Mouse (Mus musculus): ENCODE data around the gene Gm26566.
A peak's percentile ranks its signal among the peaks of the same experiment; 100 is the strongest.

The Gm26566 gene

DNA sequence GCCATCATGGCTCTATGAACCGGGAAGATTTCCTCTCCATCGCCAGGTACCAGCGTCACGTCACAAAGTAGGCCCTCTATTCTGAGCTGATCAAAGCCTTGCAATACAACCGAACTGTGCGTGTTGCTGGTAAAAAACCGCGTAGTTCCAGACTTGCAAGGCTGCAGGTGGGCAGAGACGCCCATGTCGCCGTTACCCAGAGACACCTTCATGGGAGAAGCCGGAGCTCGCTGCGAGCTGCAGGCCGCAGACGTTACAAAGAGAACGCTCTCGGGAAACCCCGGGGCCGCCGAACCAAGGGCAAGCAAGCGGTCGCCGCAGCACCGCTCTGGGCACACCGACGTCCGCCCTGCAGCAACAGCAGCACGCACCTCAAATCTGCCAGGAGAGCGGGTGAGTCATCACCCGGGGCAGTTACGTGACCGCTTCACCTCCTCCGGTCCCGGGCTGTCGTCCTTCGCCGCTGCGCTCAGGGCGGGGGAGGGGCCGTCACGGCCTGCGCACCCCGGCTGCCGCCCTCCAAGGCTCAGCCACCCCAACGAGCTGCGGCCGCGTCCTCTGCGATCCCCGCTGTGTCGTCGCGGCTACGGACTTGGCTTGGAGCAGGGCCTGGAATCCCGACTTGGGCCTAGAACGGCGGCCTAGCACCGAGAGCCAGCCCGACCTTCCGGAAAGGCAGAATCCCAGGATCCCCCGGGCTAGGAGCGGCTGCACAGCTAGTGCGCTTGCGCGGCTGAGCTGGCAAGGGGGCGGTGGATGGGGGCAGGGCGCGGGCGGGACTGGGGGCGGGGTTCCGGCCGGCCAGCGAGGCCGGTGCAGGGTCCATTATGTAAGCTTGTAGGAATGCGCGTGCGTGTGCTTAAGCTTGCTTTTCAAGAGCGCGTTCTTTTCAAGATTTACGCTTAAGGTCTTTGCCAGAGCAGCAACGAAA is at the start of gene Gm26566, which contains the start of gene Klhl9:
Gene Gm26566 (plus strand): TSS at position 15 of the 931 bp plus-strand sequence.
Gene Klhl9 (minus strand): TSS at position 675 of the 931 bp plus-strand sequence.
- peak; percentile 43 for DNase-seq (ENCODE audit: extremely low read depth, low read depth, low spot score)

- no peak for DNase-seq (ENCODE audit: extremely low read depth, low read depth, low spot score)
These were observed 44.8 kb upstream of the Gm26566 start, which contains the start of gene Ifna16 for GRCm38 (mm10) chr4:88676824-88677223. Ifna16 (minus strand) TSS chr4:88676924.

DNA sequence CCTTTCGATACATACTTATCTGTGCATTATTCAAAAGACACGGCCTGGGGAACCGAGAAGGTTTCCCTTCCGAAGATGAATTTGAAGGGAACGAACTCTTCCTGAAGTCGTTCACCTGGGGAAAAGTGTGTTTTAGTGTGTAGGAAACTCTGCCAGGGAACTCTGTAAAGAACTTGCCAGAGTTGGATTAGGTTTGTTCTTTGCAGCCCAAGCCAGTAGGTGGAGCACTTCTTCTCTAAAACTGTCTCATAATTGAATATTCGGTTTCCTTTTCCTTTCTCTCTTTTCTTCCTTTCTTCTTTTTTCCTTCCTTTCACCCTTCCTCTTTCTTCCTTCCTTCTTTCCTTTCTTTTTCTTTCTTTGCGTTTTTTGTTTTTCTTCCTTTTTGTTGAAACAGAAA is 41.2 kb upstream of the Gm26566 start:
- no peak for DNase-seq (ENCODE audit: extremely low read depth, low read depth, low spot score)

DNA sequence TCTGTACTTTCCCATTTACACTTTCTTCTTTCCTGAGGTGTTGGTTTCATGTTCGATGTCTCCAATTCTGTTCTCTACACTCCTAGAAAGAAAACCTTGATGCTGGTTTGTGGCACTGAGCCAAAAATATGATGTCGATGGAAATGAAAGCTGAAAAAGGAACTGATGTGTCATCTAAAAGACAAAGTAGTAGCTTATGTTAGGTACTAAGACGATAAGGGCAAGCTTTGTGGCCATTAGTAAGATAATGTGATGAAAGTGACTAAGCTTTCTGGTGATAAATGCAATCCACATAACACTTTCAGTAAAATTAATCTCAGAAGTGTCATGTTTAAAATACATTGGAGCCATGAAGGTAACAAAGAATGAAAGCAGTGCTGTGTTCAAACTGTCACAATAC is 40.3 kb upstream of the Gm26566 start:
- DNase-seq (ENCODE audit: extremely low read depth, low read depth, low spot score): no peak

GRCm38 (mm10) chr4:88683812-88684211 is 37.8 kb upstream of the Gm26566 start, which contains the start of gene Ifna2:
Ifna2 (minus strand) TSS chr4:88683912.
- DNase-seq (ENCODE audit: extremely low read depth, low read depth, low spot score): no peak

GRCm38 (mm10) chr4:88691259-88691658 is 30.3 kb upstream of the Gm26566 start, which contains the start of gene Ifnab:
Ifnab (minus strand) TSS chr4:88691359.
- no peak for DNase-seq (ENCODE audit: extremely low read depth, low read depth, low spot score)

DNA sequence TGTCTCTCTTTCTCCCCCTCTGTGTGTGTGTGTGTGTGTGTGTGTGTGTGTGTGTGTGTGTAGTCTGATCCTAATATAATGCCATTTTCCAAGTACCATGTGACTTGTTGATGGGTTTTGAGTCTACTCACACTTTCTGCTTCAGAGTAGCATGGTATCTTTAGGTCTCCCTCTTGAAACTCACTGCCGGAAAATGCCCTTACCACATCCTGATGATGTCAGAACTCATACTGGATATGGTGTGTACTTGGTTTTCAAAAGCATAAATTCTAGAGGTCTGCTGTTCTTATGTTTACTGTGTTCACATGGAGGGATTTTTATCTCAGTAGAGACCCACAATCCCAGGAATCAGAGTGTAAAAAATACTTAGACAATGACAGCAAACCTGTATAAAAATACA is 29.1 kb upstream of the Gm26566 start:
- no peak for DNase-seq (ENCODE audit: extremely low read depth, low read depth, low spot score)

DNA sequence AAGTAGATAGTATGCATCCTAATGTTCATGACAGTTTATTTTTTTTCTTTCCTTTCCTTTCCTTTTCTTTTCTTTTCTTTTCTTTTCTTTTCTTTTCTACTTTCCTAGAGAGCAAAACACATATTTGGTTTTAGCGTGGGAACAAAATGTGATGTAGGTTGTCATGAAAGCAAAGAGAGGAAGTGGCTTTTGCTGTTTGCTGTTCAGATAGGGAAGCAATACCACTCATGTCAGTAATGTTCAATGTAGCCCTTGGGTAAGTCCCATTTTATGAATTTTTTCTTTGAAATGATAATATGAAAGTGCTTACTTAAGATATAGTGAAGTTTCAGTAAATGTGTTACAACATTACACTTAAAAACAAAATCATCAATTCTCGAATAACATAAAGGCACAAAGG is 28.2 kb upstream of the Gm26566 start:
- DNase-seq (ENCODE audit: extremely low read depth, low read depth, low spot score): no peak

DNA sequence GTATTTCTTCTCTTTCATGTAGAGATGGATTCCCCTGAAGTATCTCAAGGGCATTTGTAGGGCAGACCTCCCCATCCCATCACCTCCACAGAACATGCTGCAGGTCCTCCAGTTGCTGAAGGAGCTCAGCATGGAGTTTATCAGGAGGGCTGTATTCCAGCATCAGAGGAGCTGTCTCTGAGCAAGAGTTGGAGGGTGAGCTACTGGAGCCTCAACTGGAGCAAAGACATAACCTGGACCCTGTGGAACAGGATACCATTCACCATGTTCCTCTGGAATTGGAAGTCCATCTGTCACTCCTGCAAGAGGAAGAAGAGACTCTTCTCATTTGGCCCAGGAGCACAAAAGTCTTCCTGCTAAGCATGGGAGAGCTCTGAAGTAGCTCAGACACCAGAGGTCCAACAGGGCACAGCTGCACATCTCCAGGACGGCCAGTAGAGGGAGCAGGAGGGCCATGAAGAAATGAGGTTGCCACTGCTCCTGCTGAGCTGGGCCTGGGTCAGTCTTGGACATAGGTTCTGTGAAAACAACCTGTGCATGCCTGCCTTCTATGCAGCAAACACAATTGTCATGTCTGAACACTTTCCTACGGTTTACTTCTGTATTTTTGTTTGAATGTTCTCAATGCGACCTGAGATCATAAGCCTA is 25.2 kb upstream of the Gm26566 start:
- DNase-seq (ENCODE audit: extremely low read depth, low read depth, low spot score): no peak

GRCm38 (mm10) chr4:88697108-88697507 is 24.5 kb upstream of the Gm26566 start:
- no peak for DNase-seq (ENCODE audit: extremely low read depth, low read depth, low spot score)

DNA sequence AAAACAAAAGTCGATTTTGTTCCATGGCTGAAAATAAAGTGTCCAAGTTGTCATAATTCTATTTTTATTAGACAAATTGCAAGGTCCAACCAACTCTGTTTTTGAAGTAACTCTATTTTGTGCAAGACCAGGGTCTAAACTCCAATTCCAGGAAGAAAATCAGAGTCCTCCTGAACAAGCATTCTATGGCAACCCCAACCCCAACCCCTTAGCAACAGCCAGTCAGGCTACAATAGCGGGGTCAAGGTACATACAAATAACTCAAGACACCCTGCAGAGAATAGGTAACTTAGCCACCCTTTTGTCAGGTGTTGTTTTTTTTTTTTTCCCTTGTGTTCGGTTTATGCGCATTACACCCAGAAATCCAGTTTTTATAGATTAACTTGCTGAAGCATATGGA is 23.9 kb upstream of the Gm26566 start:
- no peak for DNase-seq (ENCODE audit: extremely low read depth, low read depth, low spot score)

GRCm38 (mm10) chr4:88698781-88699180 is 22.8 kb upstream of the Gm26566 start:
- DNase-seq (ENCODE audit: extremely low read depth, low read depth, low spot score): no peak

DNA sequence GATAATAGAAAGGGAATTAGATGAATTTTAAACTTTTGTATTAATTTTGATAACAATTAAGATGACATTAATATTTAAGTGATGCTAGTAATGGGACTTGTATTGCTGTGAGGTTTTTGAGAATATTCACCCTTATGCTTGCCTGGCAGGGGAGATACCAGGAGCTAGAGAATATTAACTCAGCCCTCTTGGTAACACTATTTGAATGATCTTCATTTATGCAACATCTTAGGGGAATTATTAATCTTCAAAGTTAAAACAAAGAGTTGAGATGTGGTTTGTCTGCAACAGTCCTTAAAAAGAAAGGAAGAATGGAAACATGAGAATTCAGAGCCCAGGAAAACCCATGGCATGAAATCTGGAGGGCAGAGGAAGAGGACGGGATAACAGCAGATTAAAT is 22.3 kb upstream of the Gm26566 start:
- no peak for DNase-seq (ENCODE audit: extremely low read depth, low read depth, low spot score)

GRCm38 (mm10) chr4:88705924-88706323 is 15.7 kb upstream of the Gm26566 start:
- DNase-seq (ENCODE audit: extremely low read depth, low read depth, low spot score): no peak

DNA sequence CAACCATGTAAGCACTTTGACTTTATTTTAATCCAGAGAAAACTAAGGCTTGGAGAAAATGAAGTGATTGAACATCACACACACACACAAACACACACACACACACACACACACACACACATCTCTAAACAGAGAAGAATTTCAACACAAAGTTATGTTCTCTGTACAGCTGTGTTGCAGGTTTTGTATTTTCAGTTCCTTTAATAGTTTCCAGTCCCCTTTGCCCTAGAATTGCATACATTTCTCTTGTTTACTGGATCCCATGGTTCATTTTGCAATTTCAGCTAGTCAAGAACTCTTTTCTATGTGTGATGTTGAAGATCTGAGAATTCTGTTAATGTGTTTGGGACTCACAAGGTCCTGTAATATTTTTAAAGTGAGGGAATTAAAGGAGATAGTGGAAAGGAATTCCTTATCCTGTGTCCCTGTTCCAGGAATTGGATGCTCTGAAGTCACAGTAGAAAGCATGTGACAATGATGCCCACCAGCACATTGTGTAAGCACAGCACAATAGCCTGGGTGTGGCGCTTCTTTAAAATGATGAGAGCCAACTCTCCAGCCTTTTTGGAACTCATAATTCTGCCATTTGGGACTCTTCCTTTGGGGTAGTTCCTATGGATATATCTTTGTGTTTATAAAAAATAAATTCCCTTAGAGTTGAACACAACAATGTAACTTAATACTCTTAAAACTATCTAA is 14.3 kb upstream of the Gm26566 start:
- DNase-seq (ENCODE audit: extremely low read depth, low read depth, low spot score): no peak

GRCm38 (mm10) chr4:88714281-88714680 is 7.3 kb upstream of the Gm26566 start:
- no peak for DNase-seq (ENCODE audit: extremely low read depth, low read depth, low spot score)

DNA sequence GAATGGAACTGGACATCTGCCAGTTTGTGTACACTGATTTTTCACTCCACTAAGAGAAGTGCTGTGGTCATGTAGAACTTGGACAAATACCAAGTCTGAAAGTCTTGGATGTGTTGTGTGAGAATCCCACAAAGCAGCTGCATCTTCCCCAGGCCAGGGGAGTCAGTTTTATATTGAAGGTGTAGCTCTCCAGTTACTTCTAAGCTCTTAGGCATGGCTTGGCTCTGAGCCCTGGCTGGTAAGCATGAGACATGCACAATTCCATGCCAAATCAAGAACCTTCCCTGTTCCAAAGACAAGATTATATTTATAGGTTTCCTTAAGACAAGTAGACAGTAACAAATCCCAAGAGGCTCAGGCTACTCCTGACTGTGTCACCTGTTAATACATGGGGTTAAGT is 6.5 kb upstream of the Gm26566 start:
- DNase-seq (ENCODE audit: extremely low read depth, low read depth, low spot score): peak; percentile 55

DNA sequence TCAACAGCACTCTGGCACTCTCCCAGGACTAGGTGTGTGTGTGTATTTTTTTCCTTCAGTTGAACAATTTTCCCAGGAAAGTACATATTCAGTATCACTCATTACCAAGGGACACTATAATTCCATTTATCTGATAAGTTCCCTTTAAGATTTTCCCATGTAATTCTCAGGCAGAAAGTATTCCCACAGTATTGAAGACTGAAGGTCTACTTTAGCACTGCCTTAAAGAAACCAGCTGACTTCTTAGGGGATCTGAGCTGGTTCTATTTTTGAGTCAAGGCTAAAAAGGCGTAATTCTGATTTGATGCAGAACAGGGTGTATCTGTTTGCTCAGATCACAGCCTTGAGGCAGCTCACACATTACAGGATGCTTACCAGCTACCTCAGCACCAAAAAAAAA is 2.9 kb upstream of the Gm26566 start:
- DNase-seq (ENCODE audit: extremely low read depth, low read depth, low spot score): no peak

- DNase-seq (ENCODE audit: extremely low read depth, low read depth, low spot score): no peak
These were observed 2.0 kb downstream of the Gm26566 start for GRCm38 (mm10) chr4:88723497-88724090.

- DNase-seq (ENCODE audit: extremely low read depth, low read depth, low spot score): no peak
These were observed 5.1 kb downstream of the Gm26566 start for GRCm38 (mm10) chr4:88726727-88727126.

- no peak for DNase-seq (ENCODE audit: extremely low read depth, low read depth, low spot score)
These were observed 5.7 kb downstream of the Gm26566 start for GRCm38 (mm10) chr4:88727324-88727723.

Data from fat pad, adult 2 months (tissue).